Comparison of ENCODE assay signal across 9 mouse cellular contexts in the genomic region with DNA sequence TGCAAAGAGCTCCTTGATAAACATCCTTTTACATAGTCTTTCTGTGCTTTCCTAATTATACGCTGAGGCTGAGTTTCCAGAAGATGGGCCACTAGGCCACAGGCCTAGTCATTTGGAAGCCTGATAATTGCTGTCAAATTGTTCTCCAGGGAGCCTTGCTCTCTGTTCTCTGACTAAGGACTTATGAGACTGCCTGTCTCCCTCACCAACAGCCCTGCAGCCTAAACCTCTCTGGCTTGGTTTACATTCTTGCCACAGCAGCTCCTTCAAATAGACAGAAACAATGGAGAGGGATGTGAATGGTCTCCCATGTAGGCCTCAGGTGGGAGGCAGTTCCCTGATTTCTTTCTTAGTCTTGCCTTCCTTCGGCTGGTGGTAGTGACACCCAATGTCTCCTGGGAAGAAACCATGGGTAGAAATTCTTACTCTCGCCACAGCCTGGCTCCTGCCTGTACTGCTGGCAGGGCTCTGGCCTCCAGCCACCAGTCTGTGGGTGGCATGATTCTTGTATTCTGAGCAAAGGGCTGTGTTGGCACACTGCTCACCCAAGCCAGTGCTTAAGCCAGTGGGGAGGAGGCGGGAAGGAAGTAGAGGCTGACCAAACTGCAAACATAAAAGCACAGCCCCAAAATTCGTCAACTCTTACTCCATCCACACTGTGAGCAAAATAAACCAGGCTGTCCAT.
DNase-seq lines count a peak whose midpoint lies in the region; ATAC-seq and TF ChIP-seq lines count a peak whose summit lies in the region.
"Had no signal": no experiment of that assay in that cellular context is flagged by ENCODE, and none has a peak within 500 bp of the region (broad histone marks: within the 10 kb centered on the region; RNA-seq: fewer than 3 reads in every experiment).

No protein-coding gene starts in this region.

- H3K27ac ChIP-seq in intestine, postnatal 0 days (ENCODE audit: low read depth, low read length), result no peak overlapping the region

- H3K27me3 ChIP-seq in intestine, postnatal 0 days (replicated peaks; ENCODE audit: control insufficient read depth, insufficient read depth, low read length), result no peaks in the 10 kb centered on the region

- no peak overlapping the region for H3K9ac ChIP-seq in intestine, postnatal 0 days (ENCODE audit: low read depth, low read length)

- WGBS in intestine, postnatal 0 days, result 81% methylated on average over 5 of the region's 5 CpGs

- no peak for ATAC-seq in intestine, postnatal 0 days

- H3K9me3 ChIP-seq in intestine, postnatal 0 days (ENCODE audit: control insufficient read depth), result no peaks in the 10 kb centered on the region
- H3K9me3 ChIP-seq: G1E had no signal

- H3K4me3 ChIP-seq in intestine, postnatal 0 days (ENCODE audit: low read depth, low read length), result no peak overlapping the region

- TF ChIP-seq CTCF in intestine, postnatal 0 days (IDR thresholded peaks at IDR 0.05; ENCODE audit: low read depth), result no peak

- H3K4me2 ChIP-seq in intestine, postnatal 0 days (replicated peaks; ENCODE audit: low read depth), result no peak overlapping the region

- H3K4me1 ChIP-seq in intestine, postnatal 0 days (replicated peaks; ENCODE audit: control insufficient read depth, insufficient read depth, low read length), result no peaks in the 10 kb centered on the region

- DNase-seq in kidney, adult 9 months, result peak; percentile 17
- no peak for DNase-seq in kidney, postnatal 10 days
- DNase-seq in brain, adult 2 months (ENCODE audit: low read depth, low spot score), result peak; percentile 88
- DNase-seq in frontal cortex, adult 2 months (ENCODE audit: extremely low spot score in 1 of 2, low spot score in 1 of 2), result peak; percentile 25 to 77
- DNase-seq in left cerebral cortex, adult 11 months (ENCODE audit: low spot score), result peak; percentile 41
- DNase-seq in right cerebral cortex, postnatal 10 days (ENCODE audit: low spot score in 2 of 2), result peak; percentile 82 to 84
- no peak for DNase-seq in spleen, postnatal 36 days (ENCODE audit: low spot score in 2 of 2)

- no peaks in the 10 kb centered on the region for H3K36me3 ChIP-seq in intestine, postnatal 0 days (ENCODE audit: control insufficient read depth, insufficient read depth)
- H3K36me3 ChIP-seq: G1E had no signal

Comparison
In these comparisons a context has a peak if more than half of its experiments do, and no peak if none do; other contexts are left out.
1. DNase-seq: peak in kidney, adult 9 months (single experiment), brain, adult 2 months (single experiment), frontal cortex, adult 2 months (2 of 2), left cerebral cortex, adult 11 months (single experiment) and right cerebral cortex, postnatal 10 days (2 of 2); none in kidney, postnatal 10 days (single experiment) and spleen, postnatal 36 days (0 of 2).